Mouse (Mus musculus) skeletal muscle tissue, adult 2 months (tissue): ENCODE data around the gene Gadd45a.

Experiments
- DNase-seq: peaks from one replicate; pipeline ENCODE4 v3.0.0-alpha.2; 2012; ENCODE audit warnings: low read depth, low spot score

Gadd45a gene

DNA sequence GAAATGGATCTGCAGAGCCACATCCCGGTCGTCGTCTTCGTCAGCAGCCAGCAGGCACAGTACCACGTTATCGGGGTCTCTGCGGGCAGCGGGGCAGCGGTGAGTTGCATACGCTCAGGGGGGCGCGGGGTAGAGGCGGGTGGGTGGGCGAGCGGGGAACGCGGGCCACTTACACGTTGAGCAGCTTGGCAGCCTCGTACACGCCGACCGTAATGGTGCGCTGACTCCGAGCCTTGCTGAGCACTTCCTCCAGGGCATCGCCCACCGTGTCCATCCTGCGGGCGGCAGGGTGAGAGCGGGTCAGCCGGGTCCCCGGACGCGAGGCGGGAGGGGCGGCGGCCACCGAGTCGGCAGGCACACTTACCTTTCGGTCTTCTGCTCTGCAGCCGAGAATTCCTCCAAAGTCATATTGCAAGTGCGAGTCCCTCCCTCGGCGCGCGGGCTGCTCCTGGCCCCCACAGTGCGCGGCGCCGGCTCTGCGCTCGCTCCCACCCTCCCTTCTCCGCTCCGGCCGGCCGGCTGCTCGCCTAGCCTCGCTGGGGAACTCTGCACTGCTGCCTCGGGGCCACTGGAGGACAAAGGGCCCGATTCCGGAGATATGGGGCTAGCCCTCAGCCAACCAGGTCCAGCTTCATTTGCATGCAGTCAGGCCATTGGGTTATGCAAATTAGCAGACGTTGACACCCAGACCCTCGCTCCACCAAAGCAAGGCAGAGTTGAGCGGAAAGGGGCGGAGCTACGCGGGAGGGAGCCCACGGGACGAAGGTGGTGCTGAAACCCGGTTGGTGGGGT is at the start of gene Gadd45a:
Gadd45a (minus strand) TSS at position 621 of the 792 bp plus-strand sequence.
- peak; percentile 98 for DNase-seq

DNA sequence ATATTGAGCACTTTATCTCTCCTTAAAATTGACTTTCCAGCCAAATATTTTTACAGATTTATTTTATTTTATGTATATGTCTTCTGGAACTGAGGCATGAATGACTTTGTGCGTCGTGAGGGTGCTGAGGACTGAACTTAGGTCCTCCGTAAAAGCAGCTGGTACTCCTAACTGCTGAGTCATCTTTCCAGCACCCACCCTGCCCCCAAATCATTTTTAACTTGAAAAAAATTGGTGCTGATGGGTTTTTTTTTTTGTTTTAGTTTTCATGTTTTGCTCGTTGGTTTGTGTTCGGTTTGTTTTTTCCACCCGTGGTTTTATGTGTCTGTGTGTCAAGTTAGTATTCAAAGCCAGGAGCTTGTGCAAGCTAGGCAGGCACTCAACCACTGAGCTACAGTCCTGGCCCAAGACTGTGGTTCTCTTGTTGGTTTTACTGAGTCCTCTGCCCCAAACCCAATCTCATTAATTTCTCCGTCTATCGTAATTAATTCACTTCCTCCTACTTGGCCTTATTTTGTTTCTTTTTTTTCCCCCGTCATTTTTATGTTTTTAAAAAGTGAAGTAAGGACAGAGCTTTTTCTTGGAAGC is 48.7 kb upstream of the Gadd45a start:
- no peak for DNase-seq

DNA sequence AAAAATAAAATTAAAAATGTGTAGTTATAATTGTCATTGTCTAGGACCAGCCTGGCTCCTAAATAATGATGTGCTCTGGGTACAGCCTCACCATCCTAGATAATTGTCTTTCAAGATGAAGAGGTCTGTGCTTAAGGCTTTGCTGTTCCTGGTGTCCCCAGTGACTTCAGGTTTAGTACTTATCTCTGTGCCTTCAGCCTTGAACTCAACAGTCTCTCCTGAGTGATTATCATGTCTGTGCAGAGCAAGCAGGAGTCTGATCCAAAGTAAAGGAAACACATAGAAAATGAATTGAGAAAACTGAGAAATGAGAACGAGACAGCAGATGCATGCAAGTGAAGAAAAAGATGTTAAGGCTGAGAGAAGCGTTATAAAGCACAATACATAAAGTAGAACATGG is 47.2 kb upstream of the Gadd45a start:
- DNase-seq, result no peak

- DNase-seq, result no peak
These were observed 43.9 kb upstream of the Gadd45a start for GRCm38 (mm10) chr6:67081141-67081540.

- no peak for DNase-seq
These were observed 40.8 kb upstream of the Gadd45a start for GRCm38 (mm10) chr6:67078076-67078475.

DNA sequence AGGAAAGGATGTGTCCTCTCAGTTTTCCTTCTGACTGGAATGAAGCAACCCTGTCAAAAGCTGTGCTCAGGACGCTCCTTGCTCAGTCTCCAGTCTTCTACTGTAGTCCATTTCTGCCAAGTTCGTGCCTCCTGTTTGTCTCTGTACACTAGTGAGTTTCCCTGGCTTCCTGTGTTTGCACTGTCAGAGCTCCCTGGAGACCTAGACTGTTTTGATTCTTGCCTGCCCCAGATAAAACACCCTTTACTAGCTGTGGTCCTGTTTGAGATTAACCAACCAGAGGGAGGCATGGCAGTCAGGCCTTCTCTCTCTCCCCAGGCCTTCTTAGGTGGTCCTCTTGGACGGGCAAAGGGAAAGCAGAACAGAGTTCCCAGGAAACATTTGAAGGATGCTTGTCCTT is 40.2 kb upstream of the Gadd45a start:
- DNase-seq, result peak; percentile 47

- DNase-seq, result no peak
These were observed 39.1 kb upstream of the Gadd45a start for GRCm38 (mm10) chr6:67076348-67076747.

DNA sequence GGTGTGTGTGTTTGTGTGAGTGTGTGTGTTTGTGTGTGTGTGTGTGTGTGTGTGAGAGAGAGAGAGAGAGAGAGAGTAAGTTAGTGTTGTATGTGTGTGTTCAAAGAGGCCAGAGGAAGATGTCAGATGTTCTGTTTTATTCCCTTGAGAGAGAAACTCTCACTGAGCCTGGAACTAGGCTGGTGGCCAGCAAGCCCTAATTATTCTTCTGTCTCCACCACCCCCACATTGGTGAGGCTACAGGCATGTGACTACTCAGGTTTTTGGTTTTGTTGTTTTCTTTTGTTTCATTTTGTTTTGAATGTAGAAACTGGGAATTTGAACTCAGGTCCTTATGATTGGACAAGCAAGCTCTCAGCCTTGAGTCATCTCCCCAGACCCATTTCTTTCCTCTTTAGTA is 37.6 kb upstream of the Gadd45a start:
- no peak for DNase-seq

- no peak for DNase-seq
These were observed 36.7 kb upstream of the Gadd45a start for GRCm38 (mm10) chr6:67073929-67074328.

GRCm38 (mm10) chr6:67073446-67073845 is 36.2 kb upstream of the Gadd45a start:
- DNase-seq, result no peak

- no peak for DNase-seq
These were observed 34.4 kb upstream of the Gadd45a start for GRCm38 (mm10) chr6:67071615-67072014.

DNA sequence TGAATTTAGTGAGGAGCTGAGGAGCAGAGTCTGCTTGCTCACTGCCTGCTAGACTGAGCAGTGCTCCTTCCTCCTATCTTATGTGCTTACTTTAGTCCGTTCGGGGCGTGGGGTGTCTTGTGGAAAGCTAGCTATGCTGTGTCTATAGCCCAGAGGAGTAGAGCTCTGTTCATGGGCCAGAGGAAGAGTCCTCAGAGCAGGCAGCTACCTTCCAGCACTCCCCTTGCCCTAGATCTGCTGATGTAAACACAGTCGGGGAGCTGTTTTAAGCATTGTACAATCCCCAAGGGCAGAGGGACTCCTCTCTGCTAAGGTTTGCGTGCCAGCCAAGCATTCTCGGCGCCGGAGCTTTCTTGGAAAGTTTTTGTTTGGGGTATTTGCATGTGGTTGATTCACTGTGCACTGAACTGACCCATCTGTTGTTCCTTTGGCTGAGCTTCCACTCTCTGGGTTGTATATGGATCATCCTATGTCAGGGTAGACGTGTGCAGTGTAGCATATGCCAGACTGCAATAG is 32.6 kb upstream of the Gadd45a start:
- no peak for DNase-seq

GRCm38 (mm10) chr6:67069219-67069762 is 32.0 kb upstream of the Gadd45a start:
- DNase-seq, result no peak

DNA sequence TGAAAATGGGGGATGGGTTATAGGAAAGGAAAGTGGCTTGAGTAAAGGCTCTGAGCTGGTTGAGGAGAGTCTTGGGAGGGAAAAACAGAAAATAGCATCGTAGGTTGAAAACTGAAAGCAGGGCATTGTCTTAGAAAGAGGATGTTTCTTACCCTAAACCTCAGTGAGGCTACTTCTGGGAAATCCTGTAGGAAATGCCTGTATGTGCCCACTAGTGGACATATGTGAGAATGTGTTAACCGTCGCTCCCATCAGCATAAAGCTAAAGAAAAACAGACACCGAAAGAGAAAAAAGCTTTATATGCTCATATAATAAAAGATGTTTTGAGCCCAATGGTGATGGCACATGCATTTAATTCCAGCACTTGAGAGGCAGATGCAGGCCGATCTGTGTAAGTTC is 22.8 kb upstream of the Gadd45a start:
- no peak for DNase-seq

- no peak for DNase-seq
These were observed 20.9 kb upstream of the Gadd45a start for GRCm38 (mm10) chr6:67057991-67058696.

- DNase-seq, result no peak
These were observed 20.3 kb upstream of the Gadd45a start for GRCm38 (mm10) chr6:67057574-67057973.

GRCm38 (mm10) chr6:67056889-67057564 is 19.8 kb upstream of the Gadd45a start:
- DNase-seq, result no peak

DNA sequence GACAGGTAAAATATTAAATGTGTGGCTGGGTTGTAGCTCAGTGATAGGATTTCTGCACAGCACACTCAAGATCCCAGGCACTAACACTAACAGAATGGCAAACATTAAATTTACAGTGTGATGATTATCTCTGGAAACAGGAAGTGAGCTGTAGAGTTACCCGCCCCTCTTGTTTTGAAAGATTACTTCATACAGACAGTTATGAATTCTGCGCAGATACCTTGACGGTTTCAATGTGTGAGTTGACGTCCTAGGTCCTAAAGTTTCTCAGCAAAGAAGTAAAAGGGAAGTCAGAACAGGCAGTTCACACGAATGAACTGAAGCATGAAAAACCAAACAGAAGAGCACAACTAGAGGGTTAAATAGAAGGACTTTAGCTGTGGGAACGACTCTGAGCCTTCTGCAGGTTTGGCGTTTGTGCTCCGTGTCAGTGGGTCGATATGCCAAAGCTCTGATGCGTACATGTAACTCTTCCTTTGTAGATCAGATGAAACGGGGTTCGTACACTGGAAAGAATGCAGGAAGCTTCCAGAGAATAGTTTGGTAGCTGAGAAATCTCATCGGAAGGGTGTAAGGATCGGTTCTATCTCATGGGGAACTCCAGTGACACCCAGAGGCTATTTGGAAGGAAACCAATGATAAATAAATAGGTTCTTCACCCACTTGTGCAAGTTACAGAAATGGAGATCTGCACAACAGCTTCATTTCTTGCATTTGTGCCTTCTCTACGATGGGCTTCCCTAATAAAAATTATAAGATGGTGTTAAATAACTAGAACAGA is 19.0 kb upstream of the Gadd45a start:
- DNase-seq, result no peak

DNA sequence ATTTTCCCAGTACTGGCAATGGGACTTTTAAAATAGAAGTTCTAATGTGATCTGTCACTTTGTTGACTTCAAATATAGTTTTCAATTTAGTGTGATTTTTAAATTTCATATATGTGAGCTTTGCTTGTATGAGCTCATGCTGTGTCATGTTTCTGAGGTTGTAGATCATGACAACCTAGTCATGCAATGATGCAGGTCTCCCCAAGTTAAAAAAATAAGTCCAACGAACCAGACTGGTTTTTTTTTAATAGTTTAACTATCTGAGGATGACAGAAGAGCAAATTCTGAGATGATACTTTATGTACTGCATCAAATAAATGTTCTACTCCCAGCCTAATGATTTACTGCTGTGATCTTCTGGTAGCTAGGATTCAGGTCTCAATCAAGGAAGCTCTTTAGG is 12.8 kb upstream of the Gadd45a start:
- no peak for DNase-seq

DNA sequence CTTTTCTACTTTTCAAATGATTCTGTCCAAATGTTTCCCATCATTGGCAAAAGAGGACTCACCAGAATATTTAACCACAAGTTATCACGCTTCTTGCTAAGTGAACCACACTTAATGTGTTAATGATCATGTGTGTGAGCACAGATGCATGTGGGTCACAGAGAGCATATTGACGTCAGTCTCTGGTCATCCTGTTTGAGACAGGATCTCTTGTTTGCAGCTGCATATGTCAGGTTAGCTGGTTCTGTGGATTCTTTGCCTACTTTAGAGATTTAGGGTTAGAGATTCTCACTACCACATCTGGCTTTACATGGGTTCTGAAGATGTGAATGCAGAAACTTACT is 12.4 kb upstream of the Gadd45a start:
- no peak for DNase-seq
